Mouse (Mus musculus) CH12.LX (cell line): ENCODE data around the gene Stn1.

Experiments
- CTCF ChIP-seq, 2 experiments: IDR thresholded peaks in 1 of 2; conservative IDR thresholded peaks in 1 of 2; 2 replicates each; pipeline ENCODE4 v1.5.1; 2011 to 2012; ENCODE audit warnings: low read depth in 2 of 2, low read length in 2 of 2, improper control_type of control experiment in 1 of 2, inconsistent platforms in 1 of 2, mild to moderate bottlenecking in 1 of 2, moderate library complexity in 1 of 2
- MXI1 ChIP-seq: IDR thresholded peaks from 2 replicates; pipeline ENCODE4 v1.6.1; 2011; ENCODE audit warnings: mild to moderate bottlenecking, low read depth, low read length, improper control_type of control experiment
- NELFE ChIP-seq: IDR thresholded peaks from 2 replicates; pipeline ENCODE4 v1.6.1; 2011; ENCODE audit warnings: low read depth, low read length, improper control_type of control experiment
- POLR2A ChIP-seq: IDR thresholded peaks from 2 replicates; pipeline ENCODE4 v1.6.1; 2011; ENCODE audit warnings: low read depth, mild to moderate bottlenecking, improper control_type of control experiment, low read length
- RAD21 ChIP-seq: IDR thresholded peaks from 2 replicates; pipeline ENCODE4 v1.6.1; 2011; ENCODE audit warnings: low read depth, mild to moderate bottlenecking, low read length, improper control_type of control experiment, moderate library complexity
- SMC3 ChIP-seq: IDR thresholded peaks from 2 replicates; pipeline ENCODE4 v1.6.1; 2011; ENCODE audit warnings: low read depth, low read length, improper control_type of control experiment
- TBP ChIP-seq: conservative IDR thresholded peaks from 2 replicates; pipeline ENCODE4 v1.6.1; 2011; ENCODE audit warnings: low read depth, low read length, improper control_type of control experiment
- UBTF ChIP-seq: IDR thresholded peaks from 2 replicates; pipeline ENCODE4 v1.6.1; 2012; ENCODE audit warnings: low read depth, mild to moderate bottlenecking, inconsistent platforms, low read length, improper control_type of control experiment, moderate library complexity
- USF1 ChIP-seq: IDR thresholded peaks from 2 replicates; pipeline ENCODE4 v1.6.1; 2014; ENCODE audit warnings: low read depth, mild to moderate bottlenecking, inconsistent platforms, low read length, improper control_type of control experiment
- ZKSCAN1 ChIP-seq: IDR thresholded peaks from 2 replicates; pipeline ENCODE4 v1.6.1; 2012; ENCODE audit warnings: low read depth, inconsistent platforms, low read length, improper control_type of control experiment, borderline replicate concordance
- ZNF384 ChIP-seq: IDR thresholded peaks from 2 replicates; pipeline ENCODE4 v1.6.1; 2012; ENCODE audit warnings: low read depth, low read length, improper control_type of control experiment, inconsistent platforms

- TF ChIP-seq CTCF (conservative IDR thresholded peaks at IDR 0.05 in 1 of 2, IDR thresholded peaks at IDR 0.05 in 1 of 2; ENCODE audit: low read depth in 2 of 2, low read length in 2 of 2) = no peak
- TF ChIP-seq TBP = no peak
- TF ChIP-seq NELFE = no peak
- no peak for TF ChIP-seq USF1
- TF ChIP-seq POLR2A = no peak
- no peak for TF ChIP-seq MXI1
- no peak for TF ChIP-seq SMC3
- no peak for TF ChIP-seq UBTF
- no peak for TF ChIP-seq ZNF384
- no peak for TF ChIP-seq ZKSCAN1
- no peak for TF ChIP-seq RAD21
Measured at GRCm38 (mm10) chr19:47508191-47508590, 29.1 kb downstream of the Stn1 start.
